13 mouse cellular contexts compared by ENCODE assay signal in the genomic region with DNA sequence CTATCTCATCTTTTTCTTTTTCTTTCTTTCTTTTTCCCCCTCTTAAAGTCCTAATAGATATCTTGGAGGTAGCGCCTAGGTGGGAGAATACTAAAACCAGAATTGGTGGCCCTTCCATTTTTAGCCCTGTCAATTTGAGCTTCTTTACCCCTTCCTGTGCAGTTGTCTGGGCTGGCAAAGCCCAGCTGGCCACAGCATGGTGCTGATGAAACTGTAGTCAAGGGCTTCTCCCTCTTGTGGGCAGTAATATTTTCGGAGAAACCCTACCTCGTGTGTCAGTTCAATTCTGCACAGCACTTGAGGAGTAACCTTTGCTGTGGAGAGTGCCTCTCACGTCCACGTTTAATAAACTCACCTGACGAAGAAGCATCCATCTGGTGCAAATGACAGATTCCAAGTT. TPM values are rescaled to one million over a fixed set of nuclear protein-coding genes. Genes with fewer than 3 reads are reported as not detected.
DNase-seq lines count a peak whose midpoint lies in the region; ATAC-seq and TF ChIP-seq lines count a peak whose summit lies in the region.
"Had no signal": no experiment of that assay in that cellular context is flagged by ENCODE, and none has a peak within 500 bp of the region (broad histone marks: within the 10 kb centered on the region; RNA-seq: fewer than 3 reads in every experiment).

No protein-coding gene starts in this region.

- H3K9ac ChIP-seq in hindbrain, embryonic 12.5 days, result no peak overlapping the region
- no peak overlapping the region for H3K9ac ChIP-seq in hindbrain, embryonic 11.5 days (ENCODE audit: low read depth, low read length)
- no peak overlapping the region for H3K9ac ChIP-seq in lung, embryonic 14.5 days
- H3K9ac ChIP-seq in forebrain, embryonic 15.5 days (replicated peaks), result no peak overlapping the region
- H3K9ac ChIP-seq: liver, postnatal 0 days had no signal

- DNase-seq in hindbrain, embryonic 11.5 days (ENCODE audit: low spot score), result no peak
- no peak for DNase-seq in lung, embryonic 14.5 days
- DNase-seq in lung, postnatal 25 days (ENCODE audit: low spot score), result no peak
- DNase-seq in spleen, adult 18-20 months, result no peak
- DNase-seq in yolk sac, embryonic 10.5 days (ENCODE audit: low spot score), result no peak
- DNase-seq: adrenal gland, postnatal 25 days; heart, postnatal 36 days; kidney, postnatal 14 days; liver, postnatal 0 days had no signal

- H3K4me3 ChIP-seq in hindbrain, embryonic 12.5 days, result no peak overlapping the region
- no peak overlapping the region for H3K4me3 ChIP-seq in hindbrain, embryonic 11.5 days (ENCODE audit: low read depth, low read length)
- H3K4me3 ChIP-seq in lung, embryonic 14.5 days (ENCODE audit: low read depth, low read length), result no peak overlapping the region
- peak overlapping the region; percentile 10; the same call in 1 of the 2 replicates for H3K4me3 ChIP-seq in forebrain, embryonic 15.5 days
- no peak overlapping the region for H3K4me3 ChIP-seq in myocyte

- H3K27ac ChIP-seq in hindbrain, embryonic 12.5 days, result no peak overlapping the region
- H3K27ac ChIP-seq in hindbrain, embryonic 11.5 days (ENCODE audit: low read depth, low read length), result no peak overlapping the region
- H3K27ac ChIP-seq in lung, embryonic 14.5 days (ENCODE audit: low read depth), result no peak overlapping the region
- H3K27ac ChIP-seq in forebrain, embryonic 15.5 days (replicated peaks), result 0 out of 2 replicates have a peak overlapping the region, but pooled peaks have one; percentile 3

- no peaks in the 10 kb centered on the region for H3K9me3 ChIP-seq in hindbrain, embryonic 12.5 days (replicated peaks)
- no peaks in the 10 kb centered on the region for H3K9me3 ChIP-seq in hindbrain, embryonic 11.5 days (ENCODE audit: control insufficient read depth, low read length)
- H3K9me3 ChIP-seq in lung, embryonic 14.5 days (ENCODE audit: low read depth, low read length), result no peaks in the 10 kb centered on the region
- H3K9me3 ChIP-seq in forebrain, embryonic 15.5 days, result no peaks in the 10 kb centered on the region
- H3K9me3 ChIP-seq: megakaryocyte, embryonic 14.5 days had no signal

- H3K79me2 ChIP-seq in myocyte (ENCODE audit: control insufficient read depth, insufficient read depth), result peaks cover 8% of the 10 kb centered on the region

- H3ac ChIP-seq in myocyte (ENCODE audit: control insufficient read depth, insufficient read length), result no peak overlapping the region

- no peaks in the 10 kb centered on the region for H3K36me3 ChIP-seq in hindbrain, embryonic 12.5 days
- no peaks in the 10 kb centered on the region for H3K36me3 ChIP-seq in hindbrain, embryonic 11.5 days (ENCODE audit: control insufficient read depth, insufficient read depth, low read length)
- H3K36me3 ChIP-seq in lung, embryonic 14.5 days (ENCODE audit: insufficient read depth), result peaks cover 17% of the 10 kb centered on the region; the same call in 1 of the 2 replicates
- H3K36me3 ChIP-seq in forebrain, embryonic 15.5 days, result no peaks in the 10 kb centered on the region
- no peaks in the 10 kb centered on the region for H3K36me3 ChIP-seq in myocyte (ENCODE audit: control insufficient read depth, insufficient read depth)

- peaks cover 49% of the 10 kb centered on the region for H3K4me1 ChIP-seq in hindbrain, embryonic 12.5 days
- H3K4me1 ChIP-seq in hindbrain, embryonic 11.5 days (replicated peaks; ENCODE audit: control insufficient read depth, insufficient read depth, low read length), result peaks cover 3% of the 10 kb centered on the region
- H3K4me1 ChIP-seq in lung, embryonic 14.5 days (ENCODE audit: insufficient read depth), result peaks cover 5% of the 10 kb centered on the region; the same call in 1 of the 2 replicates
- H3K4me1 ChIP-seq in forebrain, embryonic 15.5 days, result peaks cover 54% of the 10 kb centered on the region

- 0 out of 2 replicates have a peak, but pooled peaks have one; percentile 7 for TF ChIP-seq CTCF in lung, embryonic 14.5 days (IDR thresholded peaks at IDR 0.05; ENCODE audit: low read depth)

- no peak for TF ChIP-seq POLR2A in myocyte (IDR thresholded peaks at IDR 0.05; ENCODE audit: insufficient read length, low read depth)

- 0 out of 2 replicates have a peak overlapping the region, but pooled peaks have one; percentile 79 for H3K4me2 ChIP-seq in hindbrain, embryonic 12.5 days (replicated peaks)
- H3K4me2 ChIP-seq in hindbrain, embryonic 11.5 days (replicated peaks; ENCODE audit: low read depth, low read length), result no peak overlapping the region
- no peak overlapping the region for H3K4me2 ChIP-seq in lung, embryonic 14.5 days
- H3K4me2 ChIP-seq in forebrain, embryonic 15.5 days (replicated peaks), result peak overlapping the region; percentile 76
- H3K4me2 ChIP-seq in myocyte (ENCODE audit: low read depth), result peak overlapping the region; percentile 9

- ATAC-seq in hindbrain, embryonic 12.5 days (ENCODE audit: low FRiP score), result no peak
- no peak for ATAC-seq in hindbrain, embryonic 11.5 days (ENCODE audit: low FRiP score)
- no peak for ATAC-seq in lung, embryonic 14.5 days (ENCODE audit: insufficient read depth)
- no peak for ATAC-seq in forebrain, embryonic 15.5 days (replicated peaks)
- ATAC-seq: liver, postnatal 0 days had no signal

- 61% methylated on average over 6 of the region's 6 CpGs for WGBS in hindbrain, embryonic 12.5 days
- 67% methylated on average over 6 of the region's 6 CpGs for WGBS in hindbrain, embryonic 11.5 days
- WGBS in lung, embryonic 14.5 days, result 59% methylated on average over 6 of the region's 6 CpGs
- 50% methylated on average over 6 of the region's 6 CpGs for WGBS in forebrain, embryonic 15.5 days

- no peaks in the 10 kb centered on the region for H3K27me3 ChIP-seq in hindbrain, embryonic 12.5 days
- H3K27me3 ChIP-seq in hindbrain, embryonic 11.5 days (ENCODE audit: control insufficient read depth, insufficient read depth, low read length), result no peaks in the 10 kb centered on the region
- H3K27me3 ChIP-seq in lung, embryonic 14.5 days (ENCODE audit: insufficient read depth, low read length), result no peaks in the 10 kb centered on the region
- no peaks in the 10 kb centered on the region for H3K27me3 ChIP-seq in forebrain, embryonic 15.5 days
- H3K27me3 ChIP-seq in myocyte (ENCODE audit: control insufficient read depth, insufficient read depth, insufficient read length), result no peaks in the 10 kb centered on the region
- H3K27me3 ChIP-seq: megakaryocyte, embryonic 14.5 days had no signal

TF ChIP-seq in myocyte, 11 proteins besides CTCF, POLR2A, EP300 and RAD21:
- no peak for TF ChIP-seq POLR2AphosphoS2 (IDR thresholded peaks at IDR 0.05; ENCODE audit: insufficient read length, low read depth)
- peak; percentile 7; the same call in 1 of the 2 replicates for TF ChIP-seq CEBPB (IDR thresholded peaks at IDR 0.05; ENCODE audit: insufficient read depth, poor library complexity, severe bottlenecking)
- peak in 1 of 3 experiments; percentile 33 for TF ChIP-seq MYOD1 (IDR thresholded peaks at IDR 0.05; ENCODE audit: control insufficient read depth in 1 of 3, insufficient read length in 2 of 3, low read depth in 2 of 3)
- TF ChIP-seq TCF12 (IDR thresholded peaks at IDR 0.05; ENCODE audit: insufficient read depth, poor library complexity, severe bottlenecking), result no peak

RNA-seq across cellular contexts. Expression of a gene that starts 4.9 kb away (rescaled TPM):
- polyA plus RNA-seq in hindbrain, embryonic 12.5 days (2016; fragmentation: Nextera tagmentation; extraction: Ambion mirVana), result 91.5 and 91.7 TPM in 2 replicates
- polyA plus RNA-seq in hindbrain, embryonic 11.5 days (2014; fragmentation: Nextera tagmentation; extraction: Ambion mirVana), result 51.1 and 52.7 TPM in 2 replicates
- polyA plus RNA-seq in lung, embryonic 14.5 days (2014; fragmentation: Nextera tagmentation; extraction: Ambion mirVana), result 64.8 and 67.1 TPM in 2 replicates
- 74.4 and 75.6 TPM in 2 replicates for polyA plus RNA-seq in forebrain, embryonic 15.5 days (2015; fragmentation: Nextera tagmentation; extraction: Ambion mirVana)
- polyA plus RNA-seq in myocyte (2012; fragmentation: generic; extraction: Trizol), result 12.7 TPM

RNA-seq across cellular contexts. Expression of a gene that starts 52.3 kb away (rescaled TPM):
- polyA plus RNA-seq in hindbrain, embryonic 12.5 days (2016; fragmentation: Nextera tagmentation; extraction: Ambion mirVana), result 7.0 and 9.2 TPM in 2 replicates
- polyA plus RNA-seq in hindbrain, embryonic 11.5 days (2014; fragmentation: Nextera tagmentation; extraction: Ambion mirVana), result 5.0 TPM in 2 replicates
- polyA plus RNA-seq in lung, embryonic 14.5 days (2014; fragmentation: Nextera tagmentation; extraction: Ambion mirVana), result 1.2 and 1.9 TPM in 2 replicates
- 11.2 and 11.5 TPM in 2 replicates for polyA plus RNA-seq in forebrain, embryonic 15.5 days (2015; fragmentation: Nextera tagmentation; extraction: Ambion mirVana)
- polyA plus RNA-seq in myocyte (2012; fragmentation: generic; extraction: Trizol), result 2.2 TPM

Comparison
In these comparisons a context has a peak if more than half of its experiments do, and no peak if none do; other contexts are left out.
1. H3K4me2 ChIP-seq: peak in hindbrain, embryonic 12.5 days (single experiment), forebrain, embryonic 15.5 days (single experiment) and myocyte (single experiment); none in hindbrain, embryonic 11.5 days (single experiment) and lung, embryonic 14.5 days (single experiment).